Mouse (Mus musculus) cerebellum, adult 9-11 months (tissue): ENCODE results near the gene Ccdc134.
A peak's percentile ranks its signal among the peaks of the same experiment; 100 is the strongest.

Experiments used
- DNase-seq: peaks from one replicate; pipeline ENCODE4 v3.0.0; 2022

The Ccdc134 gene

DNA sequence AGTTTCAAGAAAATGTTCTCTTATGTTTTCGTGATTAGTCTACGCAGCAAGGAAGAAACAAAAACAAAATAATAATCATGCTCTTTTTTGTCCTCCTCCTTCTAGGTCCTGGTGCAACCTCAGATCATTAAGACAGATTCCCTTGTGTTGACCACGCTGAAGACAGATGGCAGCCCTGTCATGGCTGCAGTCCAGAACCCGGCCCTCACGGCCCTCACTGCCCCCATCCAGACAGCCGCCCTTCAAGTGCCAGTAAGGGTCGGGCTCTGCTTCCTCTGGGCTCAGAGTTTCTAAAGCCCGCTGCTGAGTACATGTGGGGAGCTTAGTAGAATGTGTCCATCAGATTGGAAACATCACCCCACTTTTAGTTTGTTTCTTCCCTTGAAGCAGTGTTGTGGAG lies 44.9 kb downstream of the Ccdc134 start:
- DNase-seq, result peak; percentile 80

DNA sequence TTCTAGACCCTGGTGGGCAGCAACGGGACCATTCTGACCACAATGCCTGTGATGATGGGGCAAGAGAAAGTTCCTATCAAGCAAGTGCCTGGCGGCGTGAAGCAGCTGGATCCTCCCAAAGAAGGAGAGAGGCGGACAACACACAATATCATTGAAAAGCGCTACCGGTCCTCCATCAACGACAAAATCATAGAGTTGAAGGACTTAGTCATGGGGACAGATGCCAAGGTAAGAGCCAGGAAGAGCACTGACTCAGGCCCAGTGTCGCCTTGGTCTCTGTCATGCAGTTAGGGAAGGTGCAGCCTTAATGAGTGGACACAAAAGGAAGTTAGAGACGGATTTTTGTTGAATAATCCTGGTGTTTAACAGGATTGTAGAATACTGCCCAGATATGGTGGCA lies 47.4 kb downstream of the Ccdc134 start:
- DNase-seq, result no peak

DNA sequence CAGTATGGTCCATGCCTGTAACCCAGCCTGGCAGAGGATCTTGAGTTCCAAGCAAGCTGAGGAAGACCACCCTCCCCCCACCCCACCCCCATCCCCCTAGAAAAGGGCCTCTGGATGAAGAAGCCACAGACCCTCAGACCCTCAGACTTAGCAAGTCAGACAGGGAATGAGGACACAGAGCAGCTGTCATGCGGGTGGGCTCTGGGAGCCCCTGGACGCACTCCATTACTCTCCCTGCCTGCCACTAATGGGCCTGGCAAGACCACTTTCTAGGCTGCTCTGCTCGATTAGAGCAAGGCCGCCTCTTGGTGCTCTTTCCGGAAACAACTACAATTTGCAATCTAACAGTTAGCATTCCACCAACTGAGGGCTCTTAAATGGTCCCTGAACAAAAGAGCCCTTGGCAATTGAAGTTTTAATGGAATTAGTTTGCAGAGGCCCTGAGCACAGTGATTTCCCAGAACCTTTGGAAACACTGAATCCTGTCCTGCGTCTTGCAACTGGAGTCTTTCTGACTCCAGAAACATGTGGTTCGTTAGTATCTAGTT lies 50.1 kb downstream of the Ccdc134 start:
- no peak for DNase-seq

DNA sequence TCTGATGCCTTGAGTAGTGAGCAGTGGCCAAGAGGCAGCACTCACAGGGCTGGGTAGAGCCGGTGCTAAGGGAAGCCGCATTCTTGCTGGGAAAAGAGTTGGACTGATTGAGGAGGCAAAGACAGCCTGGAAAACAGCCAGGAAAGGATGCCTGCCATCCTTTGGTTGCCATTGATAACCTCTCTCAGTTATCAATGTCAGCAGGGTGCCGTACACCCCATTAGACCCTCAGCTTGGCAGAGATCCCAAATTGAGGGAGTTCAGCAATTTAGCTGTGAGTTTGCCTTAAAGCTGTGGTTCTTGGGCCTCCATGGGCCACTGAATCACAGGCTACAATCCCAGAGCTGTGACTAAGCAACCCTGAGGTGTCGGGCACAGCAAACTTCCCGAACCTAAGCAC lies 53.4 kb downstream of the Ccdc134 start:
- DNase-seq, result no peak

DNA sequence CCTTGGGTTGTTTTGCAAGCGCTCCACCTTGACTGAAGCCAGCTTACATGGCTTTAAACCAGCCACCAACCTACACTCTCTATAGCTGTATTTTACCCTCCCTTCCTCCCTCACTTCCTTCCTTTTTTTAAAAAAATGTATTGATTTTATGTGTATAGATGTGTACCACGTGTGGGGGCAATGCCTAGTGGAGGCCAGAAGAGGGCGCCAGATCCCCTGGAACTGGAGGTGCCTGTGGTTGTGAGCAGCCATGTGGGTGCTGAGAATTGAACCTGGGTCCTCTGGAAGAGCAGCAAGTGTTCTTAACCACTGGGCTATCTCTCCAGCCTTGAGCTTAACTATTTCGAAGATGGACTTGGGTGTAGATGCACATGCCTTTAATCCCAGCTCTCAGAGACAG lies 54.6 kb downstream of the Ccdc134 start:
- no peak for DNase-seq

DNA sequence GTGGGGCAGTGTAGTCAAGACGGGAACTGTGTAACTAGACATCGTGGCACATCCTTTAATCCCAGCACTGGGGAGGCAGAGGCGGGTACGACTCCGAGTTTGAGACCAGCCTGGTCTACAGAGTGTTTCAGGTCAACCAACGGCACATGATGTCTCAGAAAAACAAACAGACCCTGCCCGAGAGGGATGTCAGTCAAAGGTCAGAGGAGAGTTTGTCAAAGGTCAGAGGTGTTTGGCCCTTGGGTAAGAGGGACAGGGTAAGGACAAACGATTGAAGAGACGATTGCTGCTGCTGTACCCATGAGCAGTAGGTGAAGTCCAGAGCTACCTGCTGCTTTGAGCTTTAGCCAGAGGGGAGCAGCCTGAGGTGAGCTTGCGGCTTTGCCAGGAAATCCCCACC lies 55.9 kb downstream of the Ccdc134 start:
- DNase-seq, result no peak

DNA sequence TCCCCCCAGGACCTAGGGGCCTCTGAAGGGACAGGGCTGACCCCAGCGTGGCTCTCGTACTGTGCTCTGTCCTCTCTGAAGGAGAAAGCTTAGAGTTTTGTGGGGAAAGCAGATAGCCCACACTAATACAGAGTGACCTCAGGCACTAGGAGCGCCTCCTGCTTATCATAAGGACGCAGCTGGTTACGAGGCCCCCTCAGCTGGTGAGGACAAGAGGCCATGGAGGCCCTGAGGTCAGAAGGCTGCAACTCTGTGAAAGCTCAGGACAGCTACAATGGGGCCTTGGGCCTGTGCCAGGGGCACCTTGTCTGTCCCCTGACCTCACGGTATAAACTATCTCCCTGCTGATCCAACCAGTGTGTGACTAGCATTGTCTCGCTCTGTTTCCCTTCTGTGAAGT lies 56.5 kb downstream of the Ccdc134 start:
- DNase-seq, result no peak

DNA sequence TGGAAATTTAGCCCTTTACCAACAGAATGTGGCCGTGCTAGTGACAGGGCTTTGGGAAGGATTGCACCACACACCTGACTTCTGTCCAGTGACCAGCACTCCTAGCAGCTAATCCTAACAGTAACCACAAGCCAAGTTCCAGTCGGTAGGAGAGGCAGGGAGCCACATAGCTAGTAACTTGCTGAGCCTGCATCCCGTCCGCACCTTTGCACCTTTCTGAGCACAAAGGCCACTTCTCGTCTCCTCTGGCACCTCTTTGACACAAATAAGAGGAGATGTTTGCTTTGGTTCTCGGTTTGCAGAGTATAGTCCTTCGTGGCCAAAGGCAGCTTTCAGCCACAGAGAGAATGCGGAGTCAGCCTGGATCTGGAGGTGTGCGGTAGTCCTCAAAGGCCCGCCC lies 56.9 kb downstream of the Ccdc134 start:
- DNase-seq, result no peak

DNA sequence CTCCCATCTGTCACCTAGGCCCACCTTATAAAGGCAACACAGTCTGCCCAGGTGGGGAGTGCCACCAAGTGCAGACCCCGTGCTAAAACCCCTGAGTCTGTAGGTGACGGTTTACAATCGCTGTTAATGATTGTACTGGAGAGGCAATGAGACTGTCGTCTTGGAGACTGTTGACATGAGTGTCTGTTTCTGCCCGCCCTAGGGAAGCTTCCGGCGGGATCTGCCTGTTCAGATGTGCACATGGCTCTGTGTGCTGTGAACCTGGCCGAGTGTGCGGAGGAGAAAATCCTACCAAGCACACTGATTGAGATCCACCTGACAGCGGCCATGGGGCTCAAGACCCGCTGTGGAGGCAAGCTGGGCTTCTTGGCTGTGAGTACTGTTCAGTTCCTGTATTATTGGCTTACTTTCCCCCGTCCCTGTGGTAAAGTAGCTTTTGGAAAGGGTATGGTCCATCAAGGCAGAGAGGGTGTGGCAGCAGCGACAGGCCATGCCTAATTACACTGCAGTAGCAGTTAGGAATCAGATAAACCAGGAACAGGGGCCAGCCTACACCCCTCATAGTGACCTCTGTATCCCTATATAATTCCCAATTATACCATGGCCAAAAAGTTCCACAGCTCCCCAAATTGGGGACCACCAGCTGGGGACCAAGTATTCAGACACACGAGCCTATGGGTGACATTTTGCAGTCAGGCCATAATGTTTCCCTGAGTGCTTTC lies 57.5 kb downstream of the Ccdc134 start:
- no peak for DNase-seq

DNA sequence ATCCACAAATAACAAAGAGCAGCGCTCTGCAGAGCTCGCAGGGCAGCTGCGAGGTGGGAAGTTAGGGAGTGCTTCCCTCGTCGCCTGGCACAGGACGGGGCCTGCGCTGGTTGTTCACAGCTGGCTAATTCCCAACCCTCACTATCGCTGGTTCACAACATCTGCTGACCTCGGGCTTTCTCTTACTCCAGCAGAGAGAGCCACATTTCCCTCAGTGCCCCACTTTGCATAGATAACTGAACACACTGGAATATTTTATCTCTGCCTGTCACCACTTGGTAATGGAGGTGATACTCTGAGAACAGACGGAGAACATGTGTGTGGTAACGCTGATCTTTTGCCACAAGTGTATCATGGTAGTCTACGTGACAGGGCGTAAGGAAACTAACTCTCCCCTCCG lies 58.4 kb downstream of the Ccdc134 start:
- DNase-seq, result no peak

DNA sequence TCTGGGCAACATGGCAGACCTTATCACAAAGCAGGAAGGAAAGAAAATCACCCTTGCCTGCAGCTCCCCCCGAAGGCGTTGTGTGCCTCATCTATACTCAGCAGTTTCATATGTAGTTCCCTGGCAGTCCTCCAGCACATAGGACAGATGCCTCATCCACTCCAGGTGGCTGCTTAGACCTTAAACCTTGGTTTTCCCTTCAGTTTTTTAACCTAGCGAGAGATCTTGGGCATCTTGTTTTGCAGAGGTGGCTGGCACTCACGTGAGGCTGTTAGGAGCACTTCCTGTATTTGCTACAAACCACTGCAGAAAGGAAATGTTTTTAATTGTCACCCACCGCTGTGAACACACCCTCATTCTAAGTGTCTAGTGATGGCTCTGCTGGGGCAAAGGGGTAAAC lies 59.2 kb downstream of the Ccdc134 start:
- no peak for DNase-seq

DNA sequence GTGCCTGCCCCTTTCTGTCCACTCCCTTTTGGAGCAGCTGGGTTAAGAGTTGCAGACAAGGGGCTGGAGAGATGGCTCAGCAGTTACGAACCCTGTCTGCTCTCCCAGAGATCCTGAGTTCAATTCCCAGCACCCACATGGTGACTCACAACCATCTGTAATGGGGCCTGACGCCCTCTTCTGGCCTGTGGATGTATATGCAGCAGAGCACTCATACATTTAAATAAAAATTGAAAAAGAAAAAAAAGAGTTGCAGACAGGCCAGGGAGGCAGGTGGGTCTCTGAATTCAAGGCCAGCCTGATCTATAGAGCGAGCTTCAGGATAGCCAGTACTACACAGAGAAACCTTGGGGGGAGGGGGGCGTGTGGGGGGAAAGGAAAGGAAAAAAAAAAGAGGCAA lies 59.7 kb downstream of the Ccdc134 start:
- DNase-seq, result no peak

DNA sequence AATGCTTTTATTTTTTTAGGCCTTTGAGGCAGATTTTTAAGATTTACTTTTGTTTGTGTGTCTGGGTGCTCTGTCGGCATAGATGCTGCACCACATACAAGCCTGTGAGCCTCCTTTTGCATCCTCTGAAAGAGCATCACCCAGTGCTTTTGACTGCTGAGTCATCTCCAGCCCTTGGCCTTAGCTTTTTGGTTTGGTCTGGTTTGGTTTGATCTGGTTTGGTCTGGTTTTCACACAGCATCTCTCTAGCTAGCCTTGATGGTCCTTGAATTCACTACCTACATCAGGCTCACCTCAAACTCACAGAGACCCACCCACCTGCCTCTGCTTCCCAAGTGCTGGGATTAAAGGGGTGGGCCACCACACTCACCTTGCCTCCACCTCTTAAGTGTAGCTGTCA lies 60.2 kb downstream of the Ccdc134 start:
- DNase-seq, result no peak

DNA sequence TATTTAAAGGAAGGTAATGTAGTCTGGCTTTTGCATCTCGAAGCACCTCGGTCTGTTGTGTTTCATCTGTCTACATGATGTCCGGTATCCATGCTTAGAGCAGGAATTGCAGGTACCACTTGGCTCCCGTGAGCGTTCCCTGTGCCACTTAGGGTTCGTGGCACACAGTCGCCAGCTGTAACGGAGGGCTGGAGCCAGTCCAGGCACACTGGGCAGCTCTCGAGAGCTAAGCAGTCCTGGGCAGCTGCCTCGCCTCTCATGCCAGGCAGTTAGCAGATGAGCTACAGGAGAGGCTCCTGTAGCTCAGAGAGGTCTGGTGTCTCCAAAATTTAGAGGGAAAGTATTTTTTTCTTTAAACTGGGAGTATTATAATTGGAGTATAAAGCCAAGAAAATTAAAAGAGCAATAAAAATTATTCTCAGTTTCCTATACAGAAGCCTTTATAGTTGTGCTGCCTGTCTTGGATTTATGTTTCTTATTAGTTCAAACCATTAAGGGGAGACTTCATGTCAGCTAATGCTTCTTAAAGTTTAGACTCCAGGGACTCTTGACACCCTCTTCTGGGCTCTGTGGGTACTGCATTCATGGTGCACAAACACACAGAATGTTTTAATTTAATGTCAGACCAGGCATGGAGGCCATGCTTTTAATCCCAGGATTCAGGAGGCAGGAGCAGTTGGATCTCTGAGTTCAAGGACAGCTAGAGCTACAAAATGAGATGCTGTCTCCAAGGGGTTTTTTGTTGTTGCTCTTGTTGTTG lies 60.9 kb downstream of the Ccdc134 start:
- DNase-seq, result no peak
